Mouse (Mus musculus): Measurements from ENCODE around the gene Adgrl3. TPM values are rescaled to one million over a fixed set of nuclear protein-coding genes. Genes with fewer than 3 reads are reported as not detected.

Gene Adgrl3
- total and polyA plus RNA-seq, 3 experiments, result 0.90 to 3.5 (median 3.4) TPM

GRCm38 (mm10) chr5:81317406-81318112 is 297.6 kb downstream of the Adgrl3 start:
- no peak for DNase-seq
- no peak for TF ChIP-seq CTCF (IDR thresholded peaks at IDR 0.05)
- no peak for TF ChIP-seq EP300 (IDR thresholded peaks at IDR 0.05; ENCODE audit: insufficient read depth, low read depth, low read length)
- no peak for TF ChIP-seq POLR2A (IDR thresholded peaks at IDR 0.05; ENCODE audit: insufficient read depth, low read depth, low read length)

GRCm38 (mm10) chr5:81321276-81321934 is 301.5 kb downstream of the Adgrl3 start:
- H3K27me3 ChIP-seq (ENCODE audit: control insufficient read depth, insufficient read depth, low read length), result no peaks in the 10 kb centered on the region
- DNase-seq, result no peak
- no peaks in the 10 kb centered on the region for H3K36me3 ChIP-seq (ENCODE audit: control insufficient read depth, insufficient read depth, low read length)
- no peaks in the 10 kb centered on the region for H3K4me1 ChIP-seq (ENCODE audit: control insufficient read depth, insufficient read depth, low read length)
- WGBS, result 81% methylated on average over 2 of the region's 2 CpGs
- no peak overlapping the region for H3K27ac ChIP-seq
- TF ChIP-seq POLR2A (IDR thresholded peaks at IDR 0.05; ENCODE audit: insufficient read depth, low read depth, low read length) (no peak), EP300 (IDR thresholded peaks at IDR 0.05; ENCODE audit: insufficient read depth, low read depth, low read length) (no peak), CTCF (IDR thresholded peaks at IDR 0.05) (no peak)
- no peak overlapping the region for H3K9ac ChIP-seq (ENCODE audit: low read depth, low read length)
- H3K4me3 ChIP-seq, result no peak overlapping the region
- intact Hi-C loops (cut with DNase I), result no loop called here
- H3K79me2 ChIP-seq (replicated peaks; ENCODE audit: control insufficient read depth, insufficient read depth, low read length), result no peaks in the 10 kb centered on the region

More at GRCm38 (mm10) chr5:81317406-81318112, 297.6 kb downstream of the Adgrl3 start:
- no peaks in the 10 kb centered on the region for H3K27me3 ChIP-seq (ENCODE audit: control insufficient read depth, insufficient read depth, low read length)
- no peaks in the 10 kb centered on the region for H3K36me3 ChIP-seq (ENCODE audit: control insufficient read depth, insufficient read depth, low read length)
- no peak overlapping the region for H3K4me3 ChIP-seq
- no peaks in the 10 kb centered on the region for H3K4me1 ChIP-seq (ENCODE audit: control insufficient read depth, insufficient read depth, low read length)
- H3K79me2 ChIP-seq (replicated peaks; ENCODE audit: control insufficient read depth, insufficient read depth, low read length), result no peaks in the 10 kb centered on the region
- WGBS, result 92% methylated on average over 3 of the region's 3 CpGs
- intact Hi-C loops (cut with DNase I), result no loop called here
- H3K27ac ChIP-seq, result no peak overlapping the region
- no peak overlapping the region for H3K9ac ChIP-seq (ENCODE audit: low read depth, low read length)

- no peaks in the 10 kb centered on the region for H3K27me3 ChIP-seq (ENCODE audit: control insufficient read depth, insufficient read depth, low read length)
- no peak for DNase-seq
- H3K4me3 ChIP-seq, result no peak overlapping the region
- H3K27ac ChIP-seq, result no peak overlapping the region
- H3K79me2 ChIP-seq (replicated peaks; ENCODE audit: control insufficient read depth, insufficient read depth, low read length), result no peaks in the 10 kb centered on the region
- H3K9ac ChIP-seq (ENCODE audit: low read depth, low read length), result no peak overlapping the region
- H3K36me3 ChIP-seq (ENCODE audit: control insufficient read depth, insufficient read depth, low read length), result no peaks in the 10 kb centered on the region
- TF ChIP-seq CTCF (IDR thresholded peaks at IDR 0.05), result no peak
- no peak for TF ChIP-seq POLR2A (IDR thresholded peaks at IDR 0.05; ENCODE audit: insufficient read depth, low read depth, low read length)
- no peak for TF ChIP-seq EP300 (IDR thresholded peaks at IDR 0.05; ENCODE audit: insufficient read depth, low read depth, low read length)
- no peaks in the 10 kb centered on the region for H3K4me1 ChIP-seq (ENCODE audit: control insufficient read depth, insufficient read depth, low read length)
- intact Hi-C loops (cut with DNase I), result no loop called here
- 81% methylated on average over 4 of the region's 4 CpGs for WGBS
Measured at GRCm38 (mm10) chr5:81322064-81322463, 302.1 kb downstream of the Adgrl3 start.

- intact Hi-C loops (cut with DNase I), result no loop called here
- no peaks in the 10 kb centered on the region for H3K4me1 ChIP-seq (ENCODE audit: control insufficient read depth, insufficient read depth, low read length)
- no peaks in the 10 kb centered on the region for H3K27me3 ChIP-seq (ENCODE audit: control insufficient read depth, insufficient read depth, low read length)
- TF ChIP-seq POLR2A (IDR thresholded peaks at IDR 0.05; ENCODE audit: insufficient read depth, low read depth, low read length), result no peak
- no peak overlapping the region for H3K9ac ChIP-seq (ENCODE audit: low read depth, low read length)
- H3K27ac ChIP-seq, result no peak overlapping the region
- H3K79me2 ChIP-seq (replicated peaks; ENCODE audit: control insufficient read depth, insufficient read depth, low read length), result no peaks in the 10 kb centered on the region
- H3K4me3 ChIP-seq, result no peak overlapping the region
- DNase-seq, result no peak
- WGBS, result 57% methylated on average over 4 of the region's 4 CpGs
- H3K36me3 ChIP-seq (ENCODE audit: control insufficient read depth, insufficient read depth, low read length), result no peaks in the 10 kb centered on the region
Measured at GRCm38 (mm10) chr5:81326916-81327315, 307.0 kb downstream of the Adgrl3 start.

GRCm38 (mm10) chr5:81327392-81327791 is 307.5 kb downstream of the Adgrl3 start:
- H3K27ac ChIP-seq, result no peak overlapping the region
- intact Hi-C loops (cut with DNase I), result no loop called here
- H3K4me1 ChIP-seq (ENCODE audit: control insufficient read depth, insufficient read depth, low read length), result no peaks in the 10 kb centered on the region
- H3K4me3 ChIP-seq, result no peak overlapping the region
- no peak for TF ChIP-seq EP300 (IDR thresholded peaks at IDR 0.05; ENCODE audit: insufficient read depth, low read depth, low read length)
- TF ChIP-seq POLR2A (IDR thresholded peaks at IDR 0.05; ENCODE audit: insufficient read depth, low read depth, low read length), result no peak
- TF ChIP-seq CTCF (IDR thresholded peaks at IDR 0.05), result no peak
- no peak overlapping the region for H3K9ac ChIP-seq (ENCODE audit: low read depth, low read length)
- no peaks in the 10 kb centered on the region for H3K79me2 ChIP-seq (replicated peaks; ENCODE audit: control insufficient read depth, insufficient read depth, low read length)
- H3K27me3 ChIP-seq (ENCODE audit: control insufficient read depth, insufficient read depth, low read length), result no peaks in the 10 kb centered on the region
- no peaks in the 10 kb centered on the region for H3K36me3 ChIP-seq (ENCODE audit: control insufficient read depth, insufficient read depth, low read length)
- no peak for DNase-seq
- WGBS, result 83% methylated on average over 1 of the region's 1 CpGs

GRCm38 (mm10) chr5:81329571-81329971 is 309.6 kb downstream of the Adgrl3 start:
- no peaks in the 10 kb centered on the region for H3K36me3 ChIP-seq (ENCODE audit: control insufficient read depth, insufficient read depth, low read length)
- H3K27me3 ChIP-seq (ENCODE audit: control insufficient read depth, insufficient read depth, low read length), result no peaks in the 10 kb centered on the region
- no peak for DNase-seq
- no peak overlapping the region for H3K9ac ChIP-seq (ENCODE audit: low read depth, low read length)
- WGBS, result 23% methylated on average over 18 of the region's 18 CpGs
- H3K27ac ChIP-seq, result no peak overlapping the region
- no peaks in the 10 kb centered on the region for H3K4me1 ChIP-seq (ENCODE audit: control insufficient read depth, insufficient read depth, low read length)
- H3K79me2 ChIP-seq (replicated peaks; ENCODE audit: control insufficient read depth, insufficient read depth, low read length), result no peaks in the 10 kb centered on the region
- TF ChIP-seq CTCF (IDR thresholded peaks at IDR 0.05), result no peak
- no peak for TF ChIP-seq POLR2A (IDR thresholded peaks at IDR 0.05; ENCODE audit: insufficient read depth, low read depth, low read length)
- no peak for TF ChIP-seq EP300 (IDR thresholded peaks at IDR 0.05; ENCODE audit: insufficient read depth, low read depth, low read length)
- H3K4me3 ChIP-seq, result no peak overlapping the region
- intact Hi-C loops (cut with DNase I), result no loop called here

Measured in heart, adult 2 months (tissue).